Mouse (Mus musculus) bone marrow macrophage, adult 2 months (primary cell): ENCODE data around the gene Ddc.

Source experiments
- CTCF ChIP-seq: IDR thresholded peaks from 2 replicates; pipeline ENCODE4 v1.5.1; 2012; ENCODE audit warnings: low read depth, mild to moderate bottlenecking, low read length, moderate library complexity
- POLR2A ChIP-seq: IDR thresholded peaks from 2 replicates; pipeline ENCODE4 v1.6.1; 2012; ENCODE audit warnings: mild to moderate bottlenecking, low read depth, low read length, borderline replicate concordance

DNA sequence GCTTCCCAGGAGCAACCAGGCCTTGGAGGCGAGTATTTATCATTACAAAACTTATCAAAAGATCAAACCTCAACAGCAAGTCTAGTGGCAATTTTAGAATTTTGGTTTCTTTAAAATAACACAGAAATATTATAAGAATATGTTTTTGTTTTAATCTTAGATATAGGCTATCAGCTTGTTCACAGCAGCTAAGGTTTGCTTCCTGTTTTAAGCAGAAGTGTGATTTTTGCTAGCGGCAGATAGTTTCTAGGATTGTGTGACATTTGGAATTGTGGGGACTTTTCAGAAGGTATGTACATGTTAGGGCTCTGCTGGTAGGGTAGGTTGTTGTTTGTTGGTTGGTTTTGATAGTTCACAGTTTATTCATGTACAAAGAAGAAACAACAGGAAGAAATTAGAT, 2.5 kb downstream of the Ddc start:
- TF ChIP-seq CTCF (no peak), POLR2A (no peak)
